Mouse (Mus musculus) mesoderm, embryonic 11.5 days (tissue): Measurements from ENCODE around the gene Bbs7.
"Not testable (repeated sequence)": the region's sequence is repeated elsewhere in the genome, so short reads cannot be mapped to it uniquely, and the experiment has no call there.

ENCODE experiments used
- DNase-seq: peaks from one replicate; pipeline ENCODE4 v3.0.0-alpha.2; 2012; ENCODE audit warnings: low read depth, low spot score

The Bbs7 gene

GRCm38 (mm10) chr3:36613202-36613907, at the start of gene Bbs7:
TSS of gene Bbs7 (minus strand) at chr3:36613477.
- DNase-seq = peak; percentile 97

GRCm38 (mm10) chr3:36645245-36645559, 31.9 kb upstream of the Bbs7 start:
- DNase-seq = not testable (repeated sequence)

- no peak for DNase-seq
Observed at GRCm38 (mm10) chr3:36644554-36645244, 31.4 kb upstream of the Bbs7 start.

- DNase-seq = no peak
Observed at GRCm38 (mm10) chr3:36643354-36643753, 30.1 kb upstream of the Bbs7 start.

- DNase-seq = no peak
Observed at GRCm38 (mm10) chr3:36642736-36643135, 29.5 kb upstream of the Bbs7 start.

GRCm38 (mm10) chr3:36640787-36641186, 27.5 kb upstream of the Bbs7 start:
- DNase-seq = no peak

GRCm38 (mm10) chr3:36635449-36635848, 22.2 kb upstream of the Bbs7 start:
- DNase-seq = no peak

- no peak for DNase-seq
Observed at GRCm38 (mm10) chr3:36626803-36627202, 13.5 kb upstream of the Bbs7 start.

- DNase-seq = no peak
Observed at GRCm38 (mm10) chr3:36618181-36618580, 4.9 kb upstream of the Bbs7 start.

- no peak for DNase-seq
Observed at GRCm38 (mm10) chr3:36613908-36614255, 605 bp upstream of the Bbs7 start.

GRCm38 (mm10) chr3:36612687-36613086, 590 bp downstream of the Bbs7 start:
- no peak for DNase-seq

- no peak for DNase-seq
Observed at GRCm38 (mm10) chr3:36605894-36606783, 7.1 kb downstream of the Bbs7 start.

- not testable (repeated sequence) for DNase-seq
Observed at GRCm38 (mm10) chr3:36599773-36600172, 13.5 kb downstream of the Bbs7 start.

- DNase-seq = no peak
Observed at GRCm38 (mm10) chr3:36598811-36599210, 14.5 kb downstream of the Bbs7 start.

GRCm38 (mm10) chr3:36571827-36572378, 41.4 kb downstream of the Bbs7 start, which contains the start of gene Ccna2:
TSS of gene Ccna2 (minus strand) at chr3:36572150.
- peak; percentile 99 for DNase-seq

GRCm38 (mm10) chr3:36571361-36571826, 41.9 kb downstream of the Bbs7 start:
- DNase-seq = peak; percentile 47

- DNase-seq = no peak
Observed at GRCm38 (mm10) chr3:36569836-36570235, 43.4 kb downstream of the Bbs7 start.

GRCm38 (mm10) chr3:36563666-36564065, 49.6 kb downstream of the Bbs7 start:
- no peak for DNase-seq

GRCm38 (mm10) chr3:36559606-36560005, 53.7 kb downstream of the Bbs7 start:
- no peak for DNase-seq

- no peak for DNase-seq
Observed at GRCm38 (mm10) chr3:36557601-36558000, 55.7 kb downstream of the Bbs7 start.

GRCm38 (mm10) chr3:36552406-36553047, 60.8 kb downstream of the Bbs7 start, which contains the start of gene Exosc9:
TSS of gene Exosc9 (plus strand) at chr3:36552606.
- peak; percentile 91 for DNase-seq
